Mouse (Mus musculus): Measurements from ENCODE around the gene Atg16l1.
A peak's percentile ranks its signal among the peaks of the same experiment; 100 is the strongest.

The Atg16l1 gene

GRCm38 (mm10) chr1:87755641-87756470 lies at the start of gene Atg16l1:
Gene Atg16l1, plus strand, starts transcription at chr1:87755870.
- DNase-seq (ENCODE audit: extremely low spot score, low spot score), result peak; percentile 92

- DNase-seq (ENCODE audit: extremely low spot score, low spot score), result no peak
These were observed 49.3 kb upstream of the Atg16l1 start for GRCm38 (mm10) chr1:87706361-87706760.

- no peak for DNase-seq (ENCODE audit: extremely low spot score, low spot score)
These were observed 46.6 kb upstream of the Atg16l1 start for GRCm38 (mm10) chr1:87709020-87709419.

- no peak for DNase-seq (ENCODE audit: extremely low spot score, low spot score)
These were observed 45.9 kb upstream of the Atg16l1 start for GRCm38 (mm10) chr1:87709661-87710270.

GRCm38 (mm10) chr1:87711938-87712613 lies 43.6 kb upstream of the Atg16l1 start:
- DNase-seq (ENCODE audit: extremely low spot score, low spot score), result no peak

- DNase-seq (ENCODE audit: extremely low spot score, low spot score), result no peak
These were observed 43.1 kb upstream of the Atg16l1 start for GRCm38 (mm10) chr1:87712614-87712971.

- DNase-seq (ENCODE audit: extremely low spot score, low spot score), result peak; percentile 18
These were observed 34.3 kb upstream of the Atg16l1 start for GRCm38 (mm10) chr1:87721382-87721781.

GRCm38 (mm10) chr1:87722081-87722480 lies 33.6 kb upstream of the Atg16l1 start:
- no peak for DNase-seq (ENCODE audit: extremely low spot score, low spot score)

GRCm38 (mm10) chr1:87723351-87723750 lies 32.3 kb upstream of the Atg16l1 start:
- DNase-seq (ENCODE audit: extremely low spot score, low spot score), result no peak

GRCm38 (mm10) chr1:87729070-87729469 lies 26.6 kb upstream of the Atg16l1 start:
- no peak for DNase-seq (ENCODE audit: extremely low spot score, low spot score)

- no peak for DNase-seq (ENCODE audit: extremely low spot score, low spot score)
These were observed 25.8 kb upstream of the Atg16l1 start for GRCm38 (mm10) chr1:87729850-87730249.

GRCm38 (mm10) chr1:87730271-87730670 lies 25.4 kb upstream of the Atg16l1 start:
- no peak for DNase-seq (ENCODE audit: extremely low spot score, low spot score)

GRCm38 (mm10) chr1:87733212-87733611 lies 22.5 kb upstream of the Atg16l1 start:
- no peak for DNase-seq (ENCODE audit: extremely low spot score, low spot score)

GRCm38 (mm10) chr1:87734153-87734552 lies 21.5 kb upstream of the Atg16l1 start:
- DNase-seq (ENCODE audit: extremely low spot score, low spot score), result no peak

GRCm38 (mm10) chr1:87740584-87741290 lies 14.9 kb upstream of the Atg16l1 start:
- no peak for DNase-seq (ENCODE audit: extremely low spot score, low spot score)

- DNase-seq (ENCODE audit: extremely low spot score, low spot score), result no peak
These were observed 6.2 kb upstream of the Atg16l1 start for GRCm38 (mm10) chr1:87749360-87749973.

- no peak for DNase-seq (ENCODE audit: extremely low spot score, low spot score)
These were observed 8.2 kb downstream of the Atg16l1 start for GRCm38 (mm10) chr1:87763821-87764220.

GRCm38 (mm10) chr1:87765741-87766140 lies 10.1 kb downstream of the Atg16l1 start:
- no peak for DNase-seq (ENCODE audit: extremely low spot score, low spot score)

- DNase-seq (ENCODE audit: extremely low spot score, low spot score), result peak; percentile 24
These were observed 10.6 kb downstream of the Atg16l1 start for GRCm38 (mm10) chr1:87766233-87766632.

- no peak for DNase-seq (ENCODE audit: extremely low spot score, low spot score)
These were observed 13.6 kb downstream of the Atg16l1 start for GRCm38 (mm10) chr1:87769263-87769662.

GRCm38 (mm10) chr1:87770486-87770885 lies 14.8 kb downstream of the Atg16l1 start:
- DNase-seq (ENCODE audit: extremely low spot score, low spot score), result no peak

Measured in neural tube, embryonic 10.5 days (tissue).